Mouse (Mus musculus): ENCODE data around the gene Syne1. TPM values are rescaled to one million over a fixed set of nuclear protein-coding genes. Genes with fewer than 3 reads are reported as not detected.
A peak's percentile ranks its signal among the peaks of the same experiment; 100 is the strongest.

The Syne1 gene
- total RNA-seq, 2 experiments from 2014 or later: 63.2 to 70.1 TPM

DNA sequence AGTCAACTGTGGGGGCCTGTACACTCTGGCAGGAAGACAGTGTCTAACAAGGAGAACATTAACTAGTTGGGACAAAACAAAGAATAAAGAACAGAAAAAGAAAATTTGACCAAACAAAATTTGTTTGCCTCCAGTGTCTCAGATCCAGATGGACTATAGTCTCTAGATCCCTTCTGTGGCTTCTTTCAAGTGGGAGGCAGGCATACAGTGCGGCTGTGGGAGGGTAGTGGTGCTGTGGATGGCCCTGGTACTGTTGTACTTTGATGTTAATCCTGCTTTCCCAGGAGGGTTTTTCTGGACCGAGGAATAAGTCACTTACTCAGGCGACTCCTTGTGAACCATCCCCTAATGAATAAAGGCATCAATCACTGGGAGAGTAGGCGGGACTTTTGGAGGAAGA is 314.4 kb downstream of the Syne1 start:
- intact Hi-C loops (cut with DNase I): no loop called here

DNA sequence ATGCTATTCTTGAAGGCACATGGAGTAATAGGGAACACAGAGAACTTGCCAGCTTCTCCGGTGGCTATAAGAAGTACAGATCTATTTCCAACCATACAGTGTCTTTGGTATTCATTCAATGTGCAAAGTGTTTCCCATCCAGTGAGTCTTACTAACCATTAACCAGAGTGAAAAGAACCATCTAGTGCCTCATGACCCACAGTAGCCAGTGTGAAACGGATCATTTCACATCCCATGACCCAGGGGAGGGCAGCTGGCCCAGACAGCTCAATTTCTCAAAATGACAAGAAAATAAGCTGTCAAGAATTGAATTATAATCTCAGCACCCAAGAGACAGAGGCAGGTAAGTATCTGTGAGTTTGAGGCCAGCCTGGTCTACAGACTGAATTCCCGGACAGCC is 315.1 kb downstream of the Syne1 start:
- DNase-seq (ENCODE audit: low spot score): no peak
- intact Hi-C loops (cut with DNase I): no loop called here

More for the DNA sequence above, 314.4 kb downstream of the Syne1 start:
- no peak for DNase-seq (ENCODE audit: low spot score)

DNA sequence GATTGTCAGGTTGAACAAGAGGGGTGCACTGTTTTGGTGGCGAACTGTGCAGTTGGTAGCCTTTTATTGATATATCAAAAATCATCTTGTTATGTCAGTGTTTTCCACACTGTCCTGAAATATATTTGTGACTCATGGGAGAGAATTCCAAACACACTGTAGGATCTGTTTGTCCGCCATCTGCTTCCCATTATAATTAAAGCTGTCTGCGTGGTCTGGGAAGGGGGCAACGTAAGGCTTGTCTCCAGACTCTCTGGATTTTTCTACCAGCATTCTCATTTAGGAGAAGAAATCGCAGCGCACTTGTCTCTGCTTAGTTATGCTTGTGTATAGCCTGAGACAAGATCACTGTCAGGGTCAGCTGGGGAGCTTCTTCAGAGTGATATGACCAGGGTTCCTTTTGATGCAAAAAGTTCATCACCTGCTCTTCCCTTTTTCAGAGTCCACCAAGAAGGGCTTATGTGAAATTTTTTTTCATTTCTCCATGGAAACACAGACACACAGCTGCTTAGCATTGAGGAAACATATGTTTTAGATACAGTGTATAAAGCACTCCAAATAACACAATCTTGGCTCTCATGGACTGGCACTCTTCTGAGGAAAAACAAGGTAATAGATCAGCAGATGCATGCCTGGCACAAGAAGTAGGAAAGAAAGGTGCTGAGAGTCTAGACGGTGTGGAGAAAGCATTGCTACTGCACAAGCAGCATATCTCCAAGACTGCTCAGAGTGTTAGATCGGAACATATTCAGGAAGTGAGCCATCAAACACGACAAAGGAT is 316.4 kb downstream of the Syne1 start:
- intact Hi-C loops (cut with DNase I): no loop called here
- no peak for DNase-seq (ENCODE audit: low spot score)

DNA sequence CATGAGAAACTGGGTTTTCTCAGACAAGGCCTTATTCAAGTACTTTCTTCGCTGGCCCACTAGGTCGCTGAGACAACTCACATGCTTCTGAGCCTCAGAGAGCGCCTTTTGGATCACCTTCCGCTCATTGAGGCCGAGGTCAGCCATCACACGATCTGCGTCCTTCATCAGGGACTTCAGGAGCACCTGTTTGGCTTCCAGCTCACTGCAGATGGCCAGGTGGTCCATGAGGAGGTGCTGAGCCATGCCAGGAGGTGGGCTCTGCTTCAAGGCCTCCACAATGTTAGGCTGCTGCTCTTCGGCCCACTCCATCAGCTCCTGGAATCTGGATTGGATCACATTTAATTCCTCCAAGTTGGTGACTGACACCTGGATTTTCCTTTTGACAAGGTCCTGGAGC is 322.2 kb downstream of the Syne1 start:
- DNase-seq (ENCODE audit: low spot score): no peak
- intact Hi-C loops (cut with DNase I): loop anchor here (5.0 kb wide), 1 partner anchor 57 kb away; no protein-coding TSS in a partner anchor

DNA sequence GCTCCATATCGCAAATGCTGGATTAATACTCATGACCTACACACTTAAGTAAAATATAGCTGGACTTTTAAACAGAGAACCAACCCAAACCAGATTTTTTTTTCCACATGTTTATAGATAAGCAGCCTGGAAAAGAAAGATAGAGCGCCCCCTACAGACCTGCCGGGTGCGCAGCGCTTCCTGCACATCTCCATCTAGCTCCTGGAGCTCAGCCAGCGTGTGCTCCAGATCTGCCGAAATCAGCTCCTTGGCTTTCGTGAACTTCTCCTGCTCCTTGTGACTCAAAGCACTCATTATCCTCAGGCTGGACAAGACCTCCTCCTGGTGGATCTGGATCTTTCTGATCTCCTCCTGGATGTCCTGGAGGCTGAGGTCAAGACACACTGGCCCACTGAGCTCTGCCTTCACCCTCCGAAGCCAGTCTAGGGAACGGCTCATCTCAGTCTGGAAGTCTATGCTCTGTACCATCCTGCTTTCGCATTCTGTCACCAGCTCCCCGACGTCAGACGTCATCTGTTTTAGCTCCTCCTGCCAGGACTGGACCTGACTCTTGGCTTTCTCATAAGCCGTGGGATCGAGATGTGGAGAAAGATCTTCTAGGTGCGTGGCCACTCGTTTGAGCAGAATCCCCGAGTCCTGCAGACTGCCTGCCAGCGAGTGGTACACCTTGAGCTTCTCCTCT is 323.7 kb downstream of the Syne1 start:
- no peak for DNase-seq (ENCODE audit: low spot score)
- intact Hi-C loops (cut with DNase I): loop anchor here (5.0 kb wide), 1 partner anchor 55 kb away; no protein-coding TSS in a partner anchor

DNA sequence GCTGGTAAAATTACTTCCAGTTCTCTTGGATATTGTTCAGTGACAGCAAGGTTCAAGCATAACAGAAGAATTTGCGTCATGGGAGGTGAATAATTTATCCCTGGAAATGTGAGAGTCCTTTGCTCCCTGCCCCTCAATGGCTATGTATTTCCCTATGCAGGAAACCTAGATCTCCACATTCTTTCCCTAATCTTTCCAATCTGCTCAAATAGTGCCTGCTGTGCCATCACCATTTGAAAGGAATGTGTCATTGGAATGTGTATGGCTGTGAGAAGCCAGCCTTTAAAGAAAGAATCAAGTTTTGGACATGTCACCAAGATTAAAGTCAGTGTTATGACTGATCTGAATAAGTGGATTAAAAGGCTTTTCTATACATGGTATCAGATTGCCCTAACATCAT is 335.3 kb downstream of the Syne1 start:
- intact Hi-C loops (cut with DNase I): no loop called here

DNA sequence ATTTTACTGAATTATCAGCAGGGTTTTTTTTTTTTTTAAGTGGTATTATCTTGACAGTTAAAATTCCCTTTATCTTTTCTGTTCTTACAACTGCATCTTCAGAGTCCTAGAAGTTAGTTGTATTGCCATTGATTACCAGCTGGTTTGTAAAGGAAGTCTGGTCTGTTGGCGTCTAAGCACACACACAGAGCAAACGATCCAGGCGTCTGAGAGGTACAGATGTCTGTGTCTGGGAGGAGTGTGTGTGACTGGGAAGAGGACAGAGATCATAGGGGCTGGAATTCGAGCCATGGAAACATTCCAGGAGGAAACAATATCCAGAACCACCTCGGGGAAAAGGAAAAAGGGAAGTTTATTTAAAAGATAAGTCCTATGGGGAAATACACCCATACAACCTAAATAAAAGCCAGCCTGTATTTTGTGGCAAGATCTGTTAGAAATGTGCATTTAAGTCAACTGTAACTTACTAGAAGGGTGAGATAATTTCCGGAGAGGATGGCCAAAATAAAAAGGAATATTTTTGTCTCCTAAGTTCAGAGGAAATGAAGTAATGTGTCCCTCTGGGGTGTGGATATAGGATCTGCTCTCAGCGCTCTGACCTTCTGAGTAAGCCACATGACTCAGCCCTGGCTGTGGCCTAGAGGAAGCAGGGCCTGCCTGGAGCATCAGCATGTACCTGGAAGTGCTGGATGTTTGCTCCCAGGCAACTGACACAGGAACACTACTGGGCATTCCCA is 343.2 kb downstream of the Syne1 start:
- intact Hi-C loops (cut with DNase I): no loop called here
- peak; percentile 64 for DNase-seq (ENCODE audit: low spot score)

More for the DNA sequence above, 335.3 kb downstream of the Syne1 start:
- DNase-seq (ENCODE audit: low spot score): no peak

DNA sequence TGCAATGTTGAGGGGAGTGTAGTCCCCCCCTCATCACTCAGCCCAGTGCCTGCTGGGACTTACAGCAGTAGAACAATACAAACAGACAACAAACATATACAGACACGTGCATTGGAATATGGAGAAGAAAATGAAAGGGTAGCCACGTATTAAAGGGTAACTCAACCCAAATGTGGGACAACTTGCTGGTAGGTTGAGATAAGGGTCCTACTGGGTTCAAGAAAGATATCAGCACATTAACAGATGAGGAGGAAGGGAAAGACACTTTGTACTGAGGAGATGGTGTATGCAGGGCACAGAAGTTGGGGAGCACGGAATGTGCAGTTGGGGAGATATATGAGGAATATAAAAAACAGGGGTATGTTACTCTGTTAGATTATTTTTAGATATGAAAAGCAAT is 345.3 kb downstream of the Syne1 start:
- intact Hi-C loops (cut with DNase I): no loop called here
- DNase-seq (ENCODE audit: low spot score): no peak

DNA sequence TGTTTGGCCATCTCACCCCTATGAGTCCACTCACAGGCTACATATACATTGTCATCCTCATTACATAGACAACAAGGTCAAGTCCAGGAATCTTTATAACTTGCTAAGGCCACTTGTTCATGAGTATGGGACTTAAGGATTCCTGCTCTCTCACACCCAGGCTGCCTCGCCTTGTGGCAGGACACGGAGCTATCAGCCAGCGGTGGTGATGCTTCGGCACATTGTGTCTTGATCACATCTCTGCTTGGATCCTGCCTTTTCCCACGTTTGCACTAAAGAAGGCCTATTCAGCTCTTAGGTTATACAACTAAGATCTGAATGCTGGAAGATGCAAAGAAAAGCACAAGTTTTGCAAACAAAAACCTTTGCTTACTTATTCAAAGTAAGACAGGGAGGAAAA is 345.7 kb downstream of the Syne1 start:
- DNase-seq (ENCODE audit: low spot score): no peak
- intact Hi-C loops (cut with DNase I): no loop called here

DNA sequence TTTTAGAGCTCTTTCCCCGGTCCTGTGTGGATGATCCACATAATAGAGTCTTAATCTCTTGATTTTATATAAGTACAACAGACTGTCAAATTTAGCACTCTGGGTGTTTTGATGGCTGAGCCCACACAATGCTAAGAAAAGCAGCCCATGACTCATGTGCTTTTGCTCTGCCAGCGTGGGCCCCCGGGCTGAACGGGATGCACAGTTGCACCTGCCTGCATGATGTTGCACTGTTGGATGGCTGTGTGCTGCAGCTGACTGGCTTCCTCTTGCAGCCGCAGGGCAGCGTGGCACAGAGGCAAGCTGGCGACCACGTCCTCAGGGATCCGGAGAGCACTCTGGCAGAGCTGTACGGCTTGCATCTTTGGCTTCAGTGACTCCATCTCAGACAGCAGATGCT is 347.4 kb downstream of the Syne1 start:
- intact Hi-C loops (cut with DNase I): no loop called here
- DNase-seq (ENCODE audit: low spot score): no peak

DNA sequence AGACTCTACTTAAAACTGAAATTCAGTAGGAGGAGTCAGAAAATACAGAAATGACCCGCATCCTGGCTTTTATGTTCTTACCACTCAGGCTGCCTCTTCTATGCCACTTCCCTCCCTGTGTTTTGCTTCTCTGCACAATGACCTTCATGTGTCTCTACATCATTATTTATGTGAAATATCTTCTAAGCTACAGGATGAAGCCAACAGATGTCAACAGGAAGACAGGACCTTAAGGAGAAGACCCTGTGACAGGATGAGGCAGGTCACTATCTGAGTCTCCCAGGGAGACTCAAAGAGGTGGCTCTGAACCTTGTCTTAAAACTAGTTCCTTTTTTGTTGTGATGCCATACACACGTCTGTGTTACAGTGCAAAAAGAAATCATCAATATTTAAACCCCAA is 353.9 kb downstream of the Syne1 start:
- intact Hi-C loops (cut with DNase I): no loop called here
- no peak for DNase-seq (ENCODE audit: low spot score)

DNA sequence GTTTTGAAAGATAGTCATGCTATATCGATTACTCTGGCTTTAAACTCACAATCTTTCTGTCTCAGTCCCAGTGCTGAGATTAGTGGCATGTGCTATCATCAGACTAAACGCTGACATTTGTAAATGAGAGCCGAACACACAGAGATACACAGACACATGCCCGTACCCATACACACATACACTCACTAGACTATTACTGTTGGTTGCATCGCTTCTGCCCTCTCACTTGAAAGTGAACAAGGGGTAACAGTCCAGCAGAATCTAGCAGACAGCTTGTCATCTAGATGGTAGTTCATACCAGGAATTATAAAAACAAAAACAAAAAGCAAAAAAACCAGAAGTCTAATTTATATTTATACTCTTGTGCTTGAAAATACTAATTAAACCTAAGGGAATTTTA is 355.0 kb downstream of the Syne1 start:
- intact Hi-C loops (cut with DNase I): no loop called here
- DNase-seq (ENCODE audit: low spot score): no peak

DNA sequence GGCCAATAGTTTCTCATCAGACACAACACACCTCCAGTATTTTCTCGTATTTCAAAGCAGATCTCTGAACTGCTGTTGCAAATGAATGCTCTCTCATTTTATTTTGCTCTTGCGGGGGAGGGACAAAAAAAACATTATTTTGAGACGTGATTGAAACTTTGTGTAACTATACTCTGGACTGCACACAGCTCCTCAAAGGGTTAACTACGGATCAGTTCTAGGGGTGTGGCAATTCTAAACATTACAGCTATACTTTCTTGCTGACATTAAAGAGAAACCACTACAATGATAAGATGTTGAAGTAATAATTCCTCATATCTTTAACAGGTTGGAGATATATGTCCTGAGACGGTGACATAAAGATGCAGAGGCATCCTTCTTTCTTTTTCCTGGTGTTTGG is 356.0 kb downstream of the Syne1 start:
- intact Hi-C loops (cut with DNase I): no loop called here
- no peak for DNase-seq (ENCODE audit: low spot score)

DNA sequence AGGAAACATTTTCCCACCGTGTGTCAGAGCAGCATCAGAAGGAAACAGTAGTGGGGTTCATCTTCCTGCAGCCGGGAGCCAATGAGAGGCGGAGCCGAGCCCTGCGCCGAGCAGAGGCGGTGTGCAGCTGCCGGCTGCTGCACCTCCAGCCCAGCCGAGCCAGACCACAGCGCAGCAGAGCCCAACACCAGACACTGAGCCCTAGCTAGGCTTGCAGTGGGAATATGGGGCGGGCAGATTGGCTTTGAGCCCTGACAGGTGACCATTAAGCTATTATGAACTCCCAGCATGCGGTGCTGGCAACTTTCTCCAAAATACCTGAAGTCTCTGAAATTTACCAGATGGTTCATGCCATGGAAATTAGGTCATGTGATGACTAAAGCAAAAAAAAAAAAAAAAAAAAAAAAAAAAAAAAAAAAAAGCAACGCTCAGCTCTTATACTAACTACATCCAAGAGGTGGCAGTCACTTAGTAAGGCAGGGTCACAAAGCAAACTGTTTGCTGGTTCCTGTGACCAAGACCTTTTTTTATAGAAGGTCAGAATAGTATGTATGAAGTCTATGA is 356.5 kb downstream of the Syne1 start:
- intact Hi-C loops (cut with DNase I): no loop called here
- peak; percentile 36 for DNase-seq (ENCODE audit: low spot score)

DNA sequence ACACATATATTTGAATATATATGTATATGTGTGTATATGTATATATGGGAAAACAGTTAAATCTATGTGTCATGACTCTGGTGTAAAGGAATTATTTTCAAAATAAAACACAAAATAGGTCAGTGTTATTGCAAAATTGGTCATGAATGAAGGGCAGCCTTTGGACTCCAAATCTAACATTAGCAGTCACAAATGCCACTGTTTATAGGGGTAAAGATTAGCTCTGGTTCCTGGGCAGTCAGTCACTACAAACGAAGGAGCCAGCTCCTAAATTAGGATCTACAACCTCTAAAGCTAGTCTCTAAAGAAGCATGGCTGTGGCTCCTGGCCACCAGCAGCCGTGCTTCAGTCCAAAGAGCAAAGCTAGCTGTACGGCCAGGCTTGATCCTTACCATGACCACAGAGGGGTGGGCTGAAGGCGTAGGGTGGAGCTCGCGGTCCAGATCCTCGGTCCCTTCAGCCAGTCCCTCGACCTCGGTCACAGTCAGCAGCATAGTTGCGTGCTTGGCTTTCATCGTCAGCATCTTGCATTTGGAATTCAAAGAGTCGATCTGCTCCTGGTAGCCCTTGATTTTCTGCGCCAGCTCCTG is 357.1 kb downstream of the Syne1 start:
- DNase-seq (ENCODE audit: low spot score): no peak
- intact Hi-C loops (cut with DNase I): no loop called here

DNA sequence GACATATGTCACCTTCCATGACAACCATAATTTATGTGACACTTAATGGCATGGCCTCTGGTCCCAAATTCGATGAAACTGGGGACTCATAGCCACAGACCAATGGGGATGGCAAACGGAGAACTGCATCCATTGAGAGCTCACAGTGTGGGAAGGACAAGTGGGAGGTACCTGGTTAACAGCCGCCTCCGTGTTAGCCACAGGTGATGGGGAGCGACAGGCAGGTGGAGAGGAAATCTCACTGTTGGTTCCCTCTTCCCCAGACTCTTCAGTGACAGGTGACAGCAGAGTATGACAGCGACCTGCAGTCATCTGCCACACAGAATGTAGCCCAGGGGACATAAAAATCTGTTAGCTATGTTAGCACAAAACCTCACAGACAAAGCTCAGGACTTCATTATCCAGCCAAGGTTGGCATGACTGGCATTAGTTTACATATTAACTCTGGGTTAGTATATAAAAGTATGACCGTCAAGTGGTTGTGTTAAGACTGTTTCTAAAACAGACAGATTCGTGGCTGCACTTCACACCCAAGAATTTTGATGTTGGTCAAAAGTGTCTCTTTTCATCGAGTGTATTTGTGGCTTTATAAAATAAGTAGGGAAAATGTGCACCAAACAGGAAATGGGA is 358.3 kb downstream of the Syne1 start:
- intact Hi-C loops (cut with DNase I): no loop called here

DNA sequence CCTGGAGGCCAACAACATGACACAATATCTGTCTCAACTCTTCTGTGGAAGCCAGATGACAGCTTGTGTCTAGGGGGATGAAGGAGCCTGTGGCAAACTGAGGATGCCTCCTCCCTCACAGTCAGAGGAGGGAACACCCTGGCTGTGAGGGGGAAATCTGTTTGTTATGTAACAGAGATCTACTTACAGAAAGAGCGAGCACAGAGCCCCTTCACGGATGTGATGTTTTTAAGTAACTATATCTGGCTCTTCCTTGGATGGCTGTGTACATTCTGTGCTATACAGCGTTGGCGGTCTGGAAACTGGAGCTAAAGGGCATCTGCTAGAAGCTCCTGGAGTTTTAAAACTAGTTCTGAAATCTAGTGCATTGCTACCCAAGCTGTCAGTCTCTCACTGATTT is 360.5 kb downstream of the Syne1 start:
- no peak for DNase-seq (ENCODE audit: low spot score)
- intact Hi-C loops (cut with DNase I): no loop called here

More for the DNA sequence above, 358.3 kb downstream of the Syne1 start:
- no peak for DNase-seq (ENCODE audit: low spot score)

DNA sequence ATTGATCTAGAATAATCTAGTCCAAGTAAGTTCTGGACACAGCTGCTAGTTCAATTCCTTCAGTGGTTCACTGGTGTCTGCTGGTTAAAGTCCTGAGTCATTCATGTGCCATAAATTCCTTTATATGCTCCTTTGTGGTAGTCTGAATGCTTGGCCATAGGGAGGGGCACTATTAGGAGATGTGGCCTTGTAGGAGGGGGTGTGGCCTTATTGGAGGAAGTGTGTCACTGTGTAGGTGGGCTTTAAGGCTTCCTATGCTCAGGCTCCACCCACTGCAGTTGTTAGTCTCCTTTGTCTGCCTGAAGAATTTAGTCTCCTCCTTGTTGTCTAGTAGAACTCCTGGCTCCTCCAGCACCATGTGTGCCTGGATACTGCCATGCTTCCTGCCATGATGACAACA is 362.4 kb downstream of the Syne1 start:
- intact Hi-C loops (cut with DNase I): no loop called here
- no peak for DNase-seq (ENCODE audit: low spot score)

DNA sequence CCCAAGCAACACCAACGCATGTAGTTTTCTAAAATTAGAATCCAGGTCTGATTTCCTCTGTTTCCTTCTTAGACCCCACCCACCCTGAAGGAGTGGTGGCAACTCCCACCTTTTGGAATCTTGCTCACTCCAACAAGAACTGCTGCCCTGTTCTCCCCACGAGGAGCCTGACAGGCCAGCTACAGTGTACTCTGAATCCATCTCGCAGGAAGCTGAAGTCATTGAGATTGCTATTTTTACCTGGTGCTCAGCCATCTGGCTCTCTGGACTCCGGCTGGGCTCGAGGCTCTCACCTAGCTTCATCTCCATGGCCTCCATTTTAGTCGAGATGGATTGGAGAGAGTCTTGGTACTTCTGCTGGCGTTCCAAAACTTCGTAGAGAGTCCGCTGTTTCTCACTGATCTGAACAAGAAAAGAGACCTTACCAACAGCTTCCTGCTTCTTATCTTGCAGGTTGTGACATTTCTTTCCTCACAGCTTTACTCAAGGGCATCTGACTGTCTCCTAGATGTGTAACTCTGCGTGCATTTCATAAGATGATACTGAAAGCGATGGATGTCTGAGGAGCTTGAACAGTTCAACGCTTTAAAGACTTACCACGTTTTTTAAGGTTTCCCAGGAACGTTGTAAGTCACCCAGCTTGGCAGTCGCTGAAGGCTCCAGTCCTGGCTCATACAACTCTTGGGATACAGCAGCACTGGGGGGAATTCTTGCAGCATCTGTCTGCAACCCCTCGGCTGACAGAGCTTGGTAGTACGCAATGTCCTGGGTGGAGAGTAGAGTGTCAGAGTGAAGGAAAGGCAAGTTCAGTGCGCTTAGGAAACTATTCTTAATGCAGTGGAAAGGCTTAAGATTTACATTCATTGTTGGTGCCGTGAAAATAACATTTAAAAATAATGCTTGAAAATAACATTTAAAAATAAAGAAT is 365.9 kb downstream of the Syne1 start:
- intact Hi-C loops (cut with DNase I): no loop called here
- no peak for DNase-seq (ENCODE audit: low spot score)

Data from heart, postnatal 25 days (tissue).